Mouse (Mus musculus) embryo, embryonic 10 days (tissue): ENCODE measurements around the gene Comp.

Experiments
- DNase-seq: peaks from one replicate; pipeline ENCODE4 v3.0.0-alpha.2; 2015; ENCODE audit warnings: low spot score

Gene Comp

DNA sequence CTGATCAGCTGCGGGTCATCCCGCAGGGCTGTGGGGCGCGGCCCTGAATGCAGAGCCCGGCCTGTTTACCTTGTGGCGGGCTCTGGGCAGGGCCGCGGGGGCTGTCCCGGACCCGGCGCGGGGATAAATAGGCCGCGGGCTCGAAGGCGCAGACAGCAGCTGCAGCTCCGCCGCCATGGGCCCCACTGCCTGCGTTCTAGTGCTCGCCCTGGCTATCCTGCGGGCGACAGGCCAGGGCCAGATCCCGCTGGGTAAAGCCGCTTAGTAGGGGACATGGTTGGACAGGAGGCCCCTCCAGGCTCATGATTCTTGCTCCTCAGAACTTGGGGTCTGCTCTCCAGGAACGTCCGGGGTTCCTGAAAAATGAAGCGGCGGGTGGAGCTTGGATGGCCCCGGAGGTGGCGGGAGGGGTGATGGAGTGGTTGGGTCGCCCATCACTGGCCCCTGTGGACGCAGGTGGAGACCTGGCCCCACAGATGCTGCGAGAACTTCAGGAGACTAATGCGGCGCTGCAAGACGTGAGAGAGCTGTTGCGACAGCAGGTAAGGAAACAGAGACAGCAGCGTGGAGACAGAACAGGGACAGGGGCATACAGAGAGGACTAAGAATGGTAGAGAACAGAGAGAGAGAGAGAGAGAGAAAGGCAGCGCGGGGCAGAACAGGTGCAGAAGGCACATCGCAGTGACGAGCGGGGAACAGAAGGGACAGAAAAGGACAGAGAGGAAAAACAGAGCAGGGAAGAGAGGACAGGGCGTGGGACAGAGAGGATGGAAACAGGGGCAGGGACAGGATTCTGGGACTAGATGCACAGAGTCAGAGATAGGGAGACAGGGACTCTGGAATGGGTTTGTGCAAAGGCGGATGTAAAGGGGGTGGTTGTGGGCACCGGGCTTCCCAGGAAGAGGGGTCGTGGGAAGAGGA, at the start of gene Comp:
Gene Comp (plus strand): TSS at position 162 of the 921 bp plus-strand sequence.
- DNase-seq = no peak

DNA sequence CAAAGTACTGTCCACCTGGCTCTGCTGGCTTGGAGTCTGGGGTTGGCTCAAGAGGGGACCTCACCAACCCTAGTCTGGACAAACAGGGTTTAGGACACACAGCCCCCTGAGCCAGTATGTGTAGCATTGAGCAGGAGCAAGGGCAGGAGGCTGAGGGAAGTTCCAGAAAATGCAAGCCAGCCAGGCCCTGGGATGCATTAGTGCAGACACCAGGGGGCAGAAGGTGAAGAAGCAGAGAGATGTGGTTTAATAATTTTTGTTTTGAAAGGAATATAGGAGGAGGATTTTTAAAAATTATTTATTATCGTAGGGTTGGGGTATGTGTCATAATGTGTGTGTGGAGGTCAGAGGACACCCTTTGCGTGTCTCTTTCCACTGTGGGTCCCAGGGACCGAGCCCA, 49.6 kb upstream of the Comp start:
- DNase-seq = no peak

DNA sequence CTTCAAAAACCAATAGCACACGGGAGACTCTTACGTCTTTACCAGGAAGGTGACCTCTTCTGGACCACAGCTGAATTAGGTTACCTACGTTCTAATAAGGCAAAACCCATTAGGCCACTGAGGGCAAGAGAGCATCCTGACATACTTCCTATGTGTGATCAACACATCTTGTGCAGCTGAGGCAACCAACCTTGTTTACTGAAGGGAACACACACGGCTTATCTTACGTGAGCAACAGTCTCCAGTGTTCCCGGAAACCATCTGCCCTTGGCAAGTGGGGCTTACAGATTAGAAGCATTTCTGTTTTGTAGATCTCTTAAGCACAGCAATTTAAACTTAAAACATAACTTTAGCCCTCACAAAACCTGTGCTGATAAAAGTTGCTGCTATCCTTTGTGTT, 45.8 kb upstream of the Comp start:
- DNase-seq = no peak

DNA sequence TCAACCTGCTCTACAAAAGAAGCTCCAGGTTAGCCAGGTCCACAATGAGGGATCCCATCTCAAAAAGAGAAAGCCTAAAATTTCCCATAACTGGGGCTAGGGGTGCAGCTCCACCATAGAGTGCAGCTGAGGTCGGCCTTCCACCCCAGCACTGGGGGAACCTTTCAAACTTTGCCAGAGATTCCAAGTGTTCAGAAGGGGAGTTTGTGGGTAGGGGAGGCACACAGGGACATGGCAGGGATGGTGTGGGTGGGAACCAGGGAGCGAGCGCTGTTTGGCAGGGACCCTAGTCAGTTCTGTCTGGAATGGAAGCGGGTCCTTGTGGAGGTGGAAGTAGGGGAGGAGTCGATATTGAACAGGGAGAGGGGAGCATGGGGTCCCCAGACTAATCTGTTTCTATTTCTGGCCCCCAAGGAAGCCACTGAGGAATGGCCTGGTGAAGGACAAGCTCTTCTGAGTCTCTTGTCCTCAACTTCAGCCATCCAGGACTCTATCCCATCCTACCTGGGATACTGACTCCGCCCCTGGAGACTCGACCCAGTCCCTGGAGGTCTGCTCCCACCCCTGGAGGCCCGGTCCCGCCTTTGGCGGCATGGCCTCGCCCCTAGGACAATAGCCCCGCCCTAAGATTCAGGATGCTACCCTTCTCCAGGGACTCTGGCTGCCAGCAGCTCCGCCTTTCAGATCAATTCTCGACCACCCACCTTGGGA, 44.1 kb upstream of the Comp start, which contains the start of gene Gdf1:
Gene Gdf1 (plus strand): TSS at position 694 of the 711 bp plus-strand sequence.
- peak; percentile 76 for DNase-seq

DNA sequence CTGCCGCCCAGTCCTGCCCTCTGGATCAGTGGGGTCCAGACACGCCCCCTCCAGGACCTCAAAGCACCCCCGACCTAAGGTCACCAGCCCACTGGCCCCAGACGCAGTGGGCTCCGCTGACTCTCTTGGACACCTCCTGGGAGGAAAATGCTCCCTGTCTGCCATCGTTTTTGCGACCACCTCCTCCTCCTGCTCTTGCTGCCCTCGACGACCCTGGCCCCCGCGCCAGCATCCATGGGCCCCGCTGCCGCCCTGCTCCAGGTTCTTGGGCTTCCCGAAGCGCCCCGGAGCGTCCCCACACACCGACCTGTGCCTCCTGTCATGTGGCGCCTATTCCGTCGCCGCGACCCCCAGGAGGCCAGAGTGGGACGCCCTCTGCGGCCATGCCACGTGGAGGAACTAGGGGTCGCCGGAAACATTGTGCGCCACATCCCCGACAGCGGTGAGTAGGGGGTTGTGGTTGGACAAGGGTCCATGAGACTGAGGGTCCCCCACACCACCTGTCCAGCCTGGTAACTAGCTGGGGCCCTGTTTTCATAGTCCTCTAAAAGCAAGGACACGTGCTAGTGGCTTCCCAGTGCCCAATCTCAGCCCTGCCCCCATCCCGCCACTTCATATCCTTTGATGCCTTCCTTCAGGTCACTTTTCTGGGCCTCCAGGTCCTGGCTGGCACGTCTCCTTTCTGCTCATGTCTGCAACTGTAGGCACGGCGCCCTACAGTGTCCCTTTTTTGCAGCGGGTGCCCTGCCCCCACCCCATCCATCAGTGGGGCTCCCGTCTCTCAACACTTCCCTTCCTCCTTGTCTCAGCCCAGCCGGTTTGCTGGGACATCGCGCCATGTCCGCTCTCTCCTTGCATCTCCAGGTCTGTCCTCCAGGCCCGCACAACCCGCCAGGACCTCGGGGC, 43.3 kb upstream of the Comp start:
- DNase-seq = peak; percentile 60

DNA sequence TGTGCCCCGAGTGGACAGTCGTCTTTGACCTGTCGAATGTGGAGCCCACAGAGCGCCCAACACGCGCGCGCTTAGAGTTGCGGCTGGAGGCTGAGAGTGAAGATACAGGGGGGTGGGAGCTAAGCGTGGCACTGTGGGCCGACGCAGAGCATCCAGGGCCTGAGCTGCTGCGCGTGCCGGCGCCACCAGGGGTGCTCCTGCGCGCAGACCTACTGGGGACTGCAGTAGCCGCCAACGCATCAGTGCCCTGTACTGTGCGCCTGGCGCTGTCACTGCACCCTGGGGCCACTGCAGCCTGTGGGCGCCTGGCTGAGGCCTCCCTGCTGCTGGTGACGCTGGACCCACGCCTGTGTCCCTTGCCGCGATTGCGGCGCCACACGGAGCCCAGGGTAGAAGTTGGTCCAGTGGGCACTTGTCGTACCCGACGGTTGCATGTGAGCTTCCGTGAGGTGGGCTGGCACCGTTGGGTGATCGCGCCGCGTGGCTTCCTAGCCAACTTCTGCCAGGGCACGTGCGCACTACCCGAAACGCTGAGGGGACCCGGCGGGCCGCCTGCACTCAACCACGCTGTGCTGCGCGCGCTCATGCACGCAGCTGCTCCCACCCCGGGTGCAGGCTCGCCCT, 42.5 kb upstream of the Comp start:
- peak; percentile 88 for DNase-seq

DNA sequence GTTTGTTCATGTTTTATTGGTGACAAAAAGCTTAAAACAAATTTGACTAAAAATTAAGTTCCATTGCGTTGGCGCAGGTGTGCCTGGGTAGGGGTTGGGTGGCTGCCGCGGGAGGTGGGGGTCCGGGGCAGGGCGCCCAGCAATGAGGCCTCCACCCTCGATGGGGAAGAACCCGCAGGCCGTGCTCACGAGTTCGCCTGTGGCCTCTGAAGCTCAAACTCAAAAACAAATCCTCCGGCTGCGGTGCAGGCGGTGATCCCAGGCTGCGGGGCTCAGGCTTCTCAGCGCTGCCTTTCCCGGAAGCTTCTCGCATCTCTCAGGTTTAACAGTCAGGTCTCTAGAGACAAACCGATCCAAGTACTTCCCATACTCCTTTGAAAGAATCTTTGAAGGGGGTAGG, 41.8 kb upstream of the Comp start:
- no peak for DNase-seq

DNA sequence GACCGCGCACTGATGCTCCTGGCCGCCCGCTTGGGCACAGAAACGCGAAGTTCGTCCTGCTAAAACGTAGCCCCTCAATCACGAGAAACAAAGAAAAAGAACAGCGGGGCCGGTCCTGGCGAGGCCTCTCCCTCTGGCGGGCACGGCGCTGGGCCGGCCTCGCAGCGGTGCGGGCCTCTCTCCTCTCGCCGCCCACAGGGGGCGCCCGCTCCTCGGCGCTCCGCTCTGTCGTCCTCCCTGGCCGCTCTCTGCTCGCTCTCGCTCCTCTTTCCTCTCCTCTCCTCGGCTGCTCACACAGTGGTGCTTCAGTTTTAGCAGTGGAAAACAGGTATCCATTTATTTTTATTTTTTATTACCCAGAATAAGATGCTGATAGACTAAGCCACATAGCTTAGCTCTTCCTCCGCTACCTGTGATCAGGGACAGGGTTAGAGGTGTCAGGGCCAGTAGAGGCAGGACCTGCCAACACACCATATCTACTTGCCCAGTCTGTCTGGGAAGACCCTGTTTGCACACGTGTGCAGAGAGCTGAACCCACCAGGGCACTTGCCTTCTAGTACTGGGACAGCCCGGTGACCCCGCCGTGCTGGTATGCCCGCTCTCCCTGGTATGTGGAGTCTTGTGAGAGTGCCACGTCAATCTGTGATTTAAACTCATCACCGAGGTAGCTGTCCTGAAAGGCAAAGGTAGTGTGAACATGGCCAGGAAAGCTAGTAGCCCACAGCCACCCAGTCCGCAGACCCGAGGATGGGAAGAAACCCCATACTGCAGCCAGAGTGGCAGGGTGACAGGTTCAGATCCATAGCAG, 41.1 kb upstream of the Comp start:
- peak; percentile 80 for DNase-seq

DNA sequence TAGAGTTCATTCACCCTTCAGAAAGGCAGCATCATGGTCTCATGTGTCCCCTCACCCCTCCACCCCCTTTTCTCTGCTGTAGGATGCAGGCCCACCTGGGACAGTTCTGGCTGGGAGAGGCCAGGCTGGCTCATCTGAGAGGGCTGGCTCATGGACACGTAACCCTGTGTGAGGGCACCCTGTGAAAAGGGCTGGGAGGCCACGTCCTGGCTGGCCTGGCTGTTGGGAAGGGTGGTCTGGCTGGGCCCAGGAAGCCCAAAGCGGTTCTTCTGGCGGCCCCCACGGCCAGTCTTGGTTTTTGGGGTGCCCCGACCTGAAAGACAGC, 40.5 kb upstream of the Comp start:
- DNase-seq = no peak

DNA sequence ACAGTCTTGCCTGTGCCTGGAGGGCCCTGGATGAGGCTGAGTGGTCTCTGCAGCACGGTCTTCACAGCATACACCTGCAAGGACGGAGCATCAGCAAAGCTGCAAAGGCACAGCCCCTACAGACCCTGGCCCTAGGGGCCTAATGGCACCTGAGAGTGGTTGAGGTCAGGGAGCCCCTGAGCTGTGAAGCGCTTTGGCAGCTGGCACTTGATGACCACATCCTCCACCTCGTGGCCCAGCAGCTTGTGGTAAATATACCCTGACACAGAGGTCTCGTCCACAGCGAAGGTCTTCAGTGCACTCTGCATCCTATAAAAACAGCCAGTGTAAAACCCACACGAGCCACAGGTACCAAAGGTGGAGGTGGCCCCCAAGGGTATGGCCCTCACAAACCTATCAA, 34.4 kb upstream of the Comp start:
- no peak for DNase-seq

DNA sequence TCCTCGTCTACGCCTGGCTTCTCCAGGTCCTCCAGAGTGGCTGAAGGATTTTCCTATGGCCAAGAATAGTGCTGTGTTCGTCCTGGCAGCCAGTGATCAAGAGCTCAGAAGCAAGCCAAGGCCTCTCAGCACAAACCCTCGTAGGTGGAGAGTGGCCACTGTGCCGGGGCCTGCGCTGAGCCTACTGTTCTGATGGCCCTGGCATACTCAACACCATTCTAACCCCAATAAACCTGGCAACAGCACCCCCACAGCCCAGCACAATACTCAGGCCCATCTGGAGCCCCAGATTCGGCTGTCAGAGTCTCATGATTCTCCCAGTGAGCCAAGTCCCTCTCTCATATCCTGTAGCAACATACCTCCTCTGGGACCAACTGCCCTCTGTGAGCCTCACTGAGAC, 32.7 kb upstream of the Comp start:
- no peak for DNase-seq

DNA sequence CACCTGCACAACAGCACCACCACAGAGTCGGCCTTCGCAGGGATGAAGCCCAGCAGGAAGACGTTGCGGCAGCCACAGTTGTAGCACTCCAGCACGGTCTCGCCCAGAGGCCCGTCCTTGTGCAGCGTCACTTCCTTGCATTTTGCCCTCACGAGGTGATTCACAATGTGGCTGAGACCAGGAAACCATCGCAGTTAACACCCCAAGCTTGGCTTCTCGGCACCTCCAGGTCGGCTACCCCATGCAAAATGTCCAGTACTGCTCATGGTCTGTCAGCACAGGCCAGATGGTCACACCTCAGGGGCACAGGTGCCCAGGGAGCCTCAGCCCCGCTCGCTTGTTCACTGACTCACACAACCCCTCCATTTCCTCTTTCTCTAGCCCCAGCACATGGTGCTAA, 31.4 kb upstream of the Comp start:
- no peak for DNase-seq

DNA sequence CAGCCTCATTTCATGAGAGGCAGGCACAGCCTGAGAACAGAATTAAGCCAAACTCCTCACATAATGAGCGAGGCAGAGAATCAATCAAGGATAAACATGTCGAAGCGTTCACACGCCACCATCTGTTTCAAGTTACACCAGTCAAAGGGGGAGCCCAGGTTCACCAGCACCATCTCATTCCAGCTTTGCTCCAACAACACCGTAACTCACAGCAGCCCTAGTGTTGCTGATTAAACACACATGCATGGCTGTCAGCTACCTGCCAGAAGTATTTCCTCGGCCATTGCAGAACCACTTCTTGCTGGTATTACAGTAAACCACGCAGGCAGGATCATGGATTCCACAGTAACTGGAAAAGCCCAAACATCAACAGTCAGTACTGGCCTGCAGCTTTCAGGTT, 30.3 kb upstream of the Comp start:
- DNase-seq = peak; percentile 65

DNA sequence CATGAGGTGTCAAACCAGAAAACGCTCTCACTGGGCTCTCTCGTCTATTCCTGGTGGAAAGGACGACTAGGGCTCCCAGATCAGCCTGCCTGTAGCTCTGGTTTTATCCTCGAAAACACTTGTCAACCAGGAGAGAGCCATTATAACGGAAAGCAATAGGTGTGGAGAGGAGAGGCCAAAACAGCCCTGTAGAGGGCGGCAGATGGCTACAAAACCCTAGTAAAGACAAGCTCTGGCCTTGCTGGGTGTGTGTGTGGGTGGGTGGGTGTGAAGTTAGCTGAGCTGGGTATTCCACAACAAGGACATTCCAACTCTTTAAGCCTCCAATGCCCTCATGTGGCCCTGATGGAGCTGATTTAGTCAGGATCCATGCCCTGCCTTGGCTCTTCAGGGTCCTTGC, 29.7 kb upstream of the Comp start:
- peak; percentile 42 for DNase-seq

DNA sequence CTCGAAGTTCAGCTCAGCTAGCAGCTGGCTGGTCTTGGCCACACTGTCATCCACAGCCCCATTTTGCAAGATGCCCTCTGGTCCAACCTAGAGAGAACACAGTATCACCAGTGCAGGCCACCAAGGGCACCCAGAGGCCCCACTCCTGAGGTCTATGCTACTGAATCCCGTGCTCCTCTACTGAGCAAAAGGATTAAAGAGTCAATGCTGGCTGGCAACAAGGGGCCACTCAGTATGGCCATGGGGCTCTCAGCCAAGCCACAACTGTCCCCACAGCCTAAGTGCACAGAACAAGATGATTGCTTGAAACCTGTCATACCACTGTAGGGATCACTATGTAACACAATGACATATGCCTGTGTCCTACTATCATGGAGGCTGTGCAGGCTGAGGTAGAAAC, 29.1 kb upstream of the Comp start:
- DNase-seq = no peak

DNA sequence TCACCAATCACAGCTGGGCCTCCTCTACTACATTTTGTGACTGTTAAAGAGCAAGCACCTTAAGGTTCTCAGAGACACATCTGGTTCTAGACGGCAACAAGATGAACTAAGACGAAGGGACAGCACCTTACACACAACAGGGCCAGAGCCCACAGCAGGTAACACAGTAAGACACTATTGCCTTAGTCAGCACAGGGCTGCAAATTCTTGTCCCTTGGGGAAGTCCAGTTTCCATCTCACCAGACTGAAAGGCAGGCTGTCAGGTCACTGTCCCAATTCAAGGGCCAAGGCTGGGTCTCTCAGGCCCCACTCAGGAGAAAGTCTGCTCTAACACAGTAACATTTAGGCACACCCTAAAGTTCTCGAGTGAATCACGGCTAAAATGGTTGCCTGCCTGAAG, 25.9 kb upstream of the Comp start:
- no peak for DNase-seq

DNA sequence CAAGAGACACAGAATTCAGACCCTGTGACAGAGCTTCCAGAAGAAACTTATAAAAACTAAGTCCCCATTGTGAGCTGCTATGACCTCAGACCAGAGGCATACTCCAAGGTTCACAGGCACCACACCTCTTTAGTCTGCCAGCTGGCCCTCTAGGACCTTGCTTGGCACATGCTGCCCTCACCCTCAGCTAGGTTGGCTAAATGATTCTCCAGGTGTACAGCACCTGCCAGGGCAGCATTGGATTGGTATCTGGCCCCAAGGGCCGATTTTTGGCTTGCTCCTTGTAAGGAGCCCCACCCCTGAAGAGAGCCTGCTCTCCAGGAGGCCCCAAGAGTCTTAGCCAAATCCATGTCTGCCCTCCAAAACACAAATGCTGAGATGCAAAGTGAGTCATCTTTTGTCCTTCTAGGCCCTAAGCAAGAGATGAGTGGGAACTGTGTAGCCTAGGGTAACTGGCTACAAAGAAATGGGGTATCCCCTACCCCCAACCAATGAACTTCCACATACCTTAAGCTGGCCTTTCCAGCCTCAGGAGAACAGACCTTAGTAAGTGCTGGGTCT, 25.4 kb upstream of the Comp start:
- no peak for DNase-seq

DNA sequence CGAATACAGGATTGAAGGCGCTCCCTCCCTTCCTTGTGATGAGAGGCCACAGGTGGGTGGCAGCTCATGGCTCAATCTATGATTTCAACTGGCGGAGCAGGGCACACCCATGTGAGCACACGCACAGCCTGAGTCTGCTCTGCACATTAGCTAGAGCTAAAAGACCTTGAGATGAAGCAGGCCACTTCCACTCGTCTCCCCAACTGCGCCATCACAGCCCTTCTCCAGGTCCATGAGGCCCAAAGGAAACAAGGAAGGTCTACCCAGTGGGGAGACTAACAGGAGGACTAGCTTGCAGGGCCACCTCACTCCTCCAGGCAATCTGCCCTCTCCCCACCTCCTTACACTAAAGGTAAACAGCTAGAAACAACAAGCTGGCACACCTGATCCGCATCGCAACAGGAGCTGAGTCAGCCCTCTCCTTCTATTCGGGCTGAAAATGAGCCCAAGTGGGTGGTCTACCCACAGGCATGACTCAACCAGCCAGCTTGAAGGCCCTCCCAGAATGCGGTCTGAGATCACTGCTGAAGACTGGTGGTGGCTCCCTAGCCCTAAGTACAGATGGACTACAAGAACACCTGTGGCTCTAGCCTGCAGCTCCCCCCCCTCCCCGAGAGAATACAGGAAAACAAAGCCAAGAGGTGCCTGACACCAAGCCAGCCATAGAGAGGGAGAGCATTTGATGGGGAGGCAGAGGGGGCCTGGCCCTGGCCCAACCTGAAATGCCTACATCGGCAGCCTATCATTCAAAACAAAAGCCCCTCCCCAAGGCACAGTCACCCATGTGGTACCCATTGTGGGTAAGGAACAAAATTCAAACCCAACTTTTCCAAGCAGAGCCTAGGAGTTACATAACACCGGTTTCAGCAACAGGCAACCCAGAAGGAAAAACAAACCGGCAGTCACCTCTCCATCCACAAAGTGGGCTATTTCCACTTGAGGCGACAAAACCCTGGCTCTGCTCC, 22.0 kb upstream of the Comp start:
- no peak for DNase-seq

DNA sequence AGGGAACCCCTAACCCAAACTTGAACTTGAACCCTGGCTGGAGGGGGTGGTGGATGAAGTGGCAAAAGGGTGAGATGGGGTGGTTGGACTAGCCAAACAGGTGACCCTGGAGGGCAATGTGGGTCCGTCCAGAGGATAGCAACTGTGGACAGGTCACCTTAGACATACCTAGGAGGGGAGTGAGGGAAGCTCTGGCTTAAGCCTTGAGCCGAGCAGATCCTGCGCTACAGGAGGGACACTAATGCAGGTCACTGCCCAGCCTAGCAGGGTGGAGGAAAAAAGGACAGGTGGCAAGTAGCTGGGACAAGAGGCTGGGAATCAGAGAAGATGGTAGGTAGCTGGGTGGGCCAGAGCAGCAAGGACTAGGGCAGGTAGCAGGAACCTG, 21.4 kb upstream of the Comp start:
- no peak for DNase-seq
